Mouse (Mus musculus) retina, postnatal 1 day (tissue): ENCODE results near the gene Mus81.

Experiments
- DNase-seq: peaks from one replicate; pipeline ENCODE4 v3.0.0-alpha.2; 2012

Mus81 gene

GRCm38 (mm10) chr19:5487768-5488550, at the start of gene Mus81:
TSS of gene Mus81 (minus strand) at chr19:5488402.
- DNase-seq = peak; percentile 97

GRCm38 (mm10) chr19:5532520-5532919, 44.3 kb upstream of the Mus81 start:
- no peak for DNase-seq

GRCm38 (mm10) chr19:5530138-5530524, 41.9 kb upstream of the Mus81 start:
- DNase-seq = peak; percentile 11

- peak; percentile 93 for DNase-seq
Observed at GRCm38 (mm10) chr19:5529325-5530137, 41.3 kb upstream of the Mus81 start.

- DNase-seq = no peak
Observed at GRCm38 (mm10) chr19:5525204-5525603, 37.0 kb upstream of the Mus81 start.

GRCm38 (mm10) chr19:5518721-5519120, 30.5 kb upstream of the Mus81 start:
- no peak for DNase-seq

- DNase-seq = no peak
Observed at GRCm38 (mm10) chr19:5516906-5517505, 28.8 kb upstream of the Mus81 start.

- DNase-seq = peak; percentile 29
Observed at GRCm38 (mm10) chr19:5515840-5516777, 27.9 kb upstream of the Mus81 start.

GRCm38 (mm10) chr19:5513005-5513349, 24.8 kb upstream of the Mus81 start:
- no peak for DNase-seq

- no peak for DNase-seq
Observed at GRCm38 (mm10) chr19:5512091-5513004, 24.1 kb upstream of the Mus81 start.

- no peak for DNase-seq
Observed at GRCm38 (mm10) chr19:5511074-5511632, 23.0 kb upstream of the Mus81 start.

GRCm38 (mm10) chr19:5510031-5511026, 22.1 kb upstream of the Mus81 start, which contains the start of gene Snx32:
TSS of gene Snx32 (minus strand) at chr19:5510538.
- DNase-seq = peak; percentile 100

- no peak for DNase-seq
Observed at GRCm38 (mm10) chr19:5503687-5504086, 15.5 kb upstream of the Mus81 start, which contains the start of gene 1700020D05Rik. TSS of gene 1700020D05Rik (minus strand) at chr19:5503787.

- DNase-seq = no peak
Observed at GRCm38 (mm10) chr19:5500330-5500875, 12.2 kb upstream of the Mus81 start.

- no peak for DNase-seq
Observed at GRCm38 (mm10) chr19:5496052-5496370, 7.8 kb upstream of the Mus81 start.

GRCm38 (mm10) chr19:5495353-5496051, 7.3 kb upstream of the Mus81 start:
- DNase-seq = no peak

GRCm38 (mm10) chr19:5494314-5494713, 6.1 kb upstream of the Mus81 start:
- DNase-seq = no peak

GRCm38 (mm10) chr19:5493301-5493721, 5.1 kb upstream of the Mus81 start:
- peak; percentile 42 for DNase-seq

GRCm38 (mm10) chr19:5492641-5493040, 4.4 kb upstream of the Mus81 start:
- no peak for DNase-seq
